Mouse (Mus musculus) testis, adult 2 months (tissue): ENCODE data around the gene Stac3.

Experiments
- CTCF ChIP-seq: fragments of 200-500 bp; IDR thresholded peaks from 2 replicates; pipeline ENCODE4 v1.5.1; 2012; ENCODE audit warnings: low read depth, mild to moderate bottlenecking, inconsistent platforms, low read length, moderate library complexity; ENCODE audit not compliant: control insufficient read depth, insufficient read depth, insufficient replicate concordance
- POLR2A ChIP-seq: fragments of 200-500 bp; IDR thresholded peaks from 2 replicates; pipeline ENCODE4 v1.6.1; 2012; ENCODE audit warnings: low read depth, mild to moderate bottlenecking, inconsistent platforms, low read length, moderate library complexity; ENCODE audit not compliant: control insufficient read depth

- no peak for TF ChIP-seq CTCF
- no peak for TF ChIP-seq POLR2A
Measured at GRCm38 (mm10) chr10:127514764-127515163, 13.3 kb downstream of the Stac3 start, which contains the start of gene Ndufa4l2.
